ENCODE assay signal across 13 mouse cellular contexts in the genomic region with DNA sequence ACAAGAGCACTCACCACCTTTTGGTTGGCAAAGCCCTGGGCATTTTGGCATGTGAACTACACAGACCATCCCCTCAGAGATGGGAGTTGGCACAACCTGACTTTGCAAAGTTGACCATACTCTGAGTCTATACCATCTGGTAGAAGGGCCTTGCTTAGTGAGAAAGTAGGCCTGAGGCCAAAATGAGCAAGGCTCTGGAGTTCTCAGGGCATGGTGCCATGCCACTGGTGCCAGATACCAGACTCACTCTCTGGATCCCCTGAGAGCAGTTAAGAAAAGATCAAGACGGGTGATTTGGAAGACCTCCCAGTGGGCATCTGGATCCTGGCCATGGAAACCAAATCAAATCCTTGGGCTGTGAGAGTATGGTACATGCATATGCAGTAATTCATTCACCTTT.
DNase-seq lines count a peak whose midpoint lies in the region; ATAC-seq lines count a peak whose summit lies in the region.
"Had no signal": no experiment of that assay in that cellular context is flagged by ENCODE, and none has a peak within 500 bp of the region (broad histone marks: within the 10 kb centered on the region; RNA-seq: fewer than 3 reads in every experiment).

No protein-coding gene starts in this region.

- DNase-seq in forebrain, embryonic 10.5 days (ENCODE audit: extremely low spot score, low spot score), result no peak
- DNase-seq in ovary, postnatal 36 days (ENCODE audit: low spot score), result peak; percentile 20
- no peak for DNase-seq in ovary, adult 18-20 months (ENCODE audit: low spot score)
- peak; percentile 12 to 51 for DNase-seq in adrenal gland, postnatal 36 days
- no peak for DNase-seq in heart, postnatal 25 days (ENCODE audit: low spot score)
- DNase-seq in frontal cortex, postnatal 36 days (ENCODE audit: low spot score in 2 of 2), result no peak
- DNase-seq: layer of hippocampus, adult 9-11 months; thymus, postnatal 4 days had no signal

- no peaks in the 10 kb centered on the region for H3K9me3 ChIP-seq in forebrain, embryonic 15.5 days
- H3K9me3 ChIP-seq in forebrain, embryonic 10.5 days, result no peaks in the 10 kb centered on the region
- H3K9me3 ChIP-seq in forebrain, embryonic 16.5 days (ENCODE audit: control insufficient read depth, low read length), result no peaks in the 10 kb centered on the region
- H3K9me3 ChIP-seq: limb, embryonic 12.5 days; midbrain, embryonic 13.5 days had no signal

- peak; percentile 66 for ATAC-seq in forebrain, embryonic 15.5 days (replicated peaks)
- ATAC-seq in forebrain, embryonic 16.5 days, result peak; percentile 63
- ATAC-seq: lung, postnatal 0 days; midbrain, embryonic 13.5 days had no signal

- H3K4me3 ChIP-seq in forebrain, embryonic 15.5 days, result no peak overlapping the region
- H3K4me3 ChIP-seq in forebrain, embryonic 10.5 days, result no peak overlapping the region
- no peak overlapping the region for H3K4me3 ChIP-seq in forebrain, embryonic 16.5 days (replicated peaks; ENCODE audit: low read length)
- H3K4me3 ChIP-seq: limb, embryonic 12.5 days; midbrain, embryonic 13.5 days had no signal

- intact Hi-C loops in heart, postnatal 25 days (cut with DNase I), result no loop called here

- no peak overlapping the region for H3K27ac ChIP-seq in forebrain, embryonic 15.5 days (replicated peaks)
- H3K27ac ChIP-seq in forebrain, embryonic 10.5 days, result no peak overlapping the region
- H3K27ac ChIP-seq in forebrain, embryonic 16.5 days (ENCODE audit: low read length), result no peak overlapping the region
- H3K27ac ChIP-seq: limb, embryonic 12.5 days; midbrain, embryonic 13.5 days had no signal

- no peak overlapping the region for H3K4me2 ChIP-seq in forebrain, embryonic 15.5 days (replicated peaks)
- H3K4me2 ChIP-seq in forebrain, embryonic 16.5 days (ENCODE audit: low read length), result no peak overlapping the region
- H3K4me2 ChIP-seq: limb, embryonic 12.5 days; midbrain, embryonic 13.5 days had no signal

- WGBS in forebrain, embryonic 15.5 days, result 26% methylated on average over 1 of the region's 1 CpGs
- 86% methylated on average over 1 of the region's 1 CpGs for WGBS in forebrain, embryonic 10.5 days
- 21% methylated on average over 1 of the region's 1 CpGs for WGBS in forebrain, embryonic 16.5 days

- no peak overlapping the region for H3K9ac ChIP-seq in forebrain, embryonic 15.5 days (replicated peaks)
- H3K9ac ChIP-seq in forebrain, embryonic 16.5 days (replicated peaks; ENCODE audit: low read depth, low read length), result no peak overlapping the region
- H3K9ac ChIP-seq: limb, embryonic 12.5 days; midbrain, embryonic 13.5 days had no signal

- peaks cover 37% of the 10 kb centered on the region for H3K4me1 ChIP-seq in forebrain, embryonic 15.5 days
- no peaks in the 10 kb centered on the region for H3K4me1 ChIP-seq in forebrain, embryonic 10.5 days
- peaks cover 10% of the 10 kb centered on the region for H3K4me1 ChIP-seq in forebrain, embryonic 16.5 days (replicated peaks; ENCODE audit: control insufficient read depth, insufficient read depth, low read length)

- no peaks in the 10 kb centered on the region for H3K27me3 ChIP-seq in forebrain, embryonic 15.5 days
- H3K27me3 ChIP-seq in forebrain, embryonic 10.5 days (ENCODE audit: poor library complexity, severe bottlenecking), result no peaks in the 10 kb centered on the region
- H3K27me3 ChIP-seq in forebrain, embryonic 16.5 days (replicated peaks; ENCODE audit: control insufficient read depth, insufficient read depth, low read length), result no peaks in the 10 kb centered on the region
- H3K27me3 ChIP-seq: limb, embryonic 12.5 days; midbrain, embryonic 13.5 days had no signal

- H3K36me3 ChIP-seq in forebrain, embryonic 15.5 days, result no peaks in the 10 kb centered on the region
- no peaks in the 10 kb centered on the region for H3K36me3 ChIP-seq in forebrain, embryonic 10.5 days (replicated peaks)
- no peaks in the 10 kb centered on the region for H3K36me3 ChIP-seq in forebrain, embryonic 16.5 days (ENCODE audit: control insufficient read depth, insufficient read depth)
- H3K36me3 ChIP-seq: limb, embryonic 12.5 days; midbrain, embryonic 13.5 days had no signal

Comparison
In these comparisons a context has a peak if more than half of its experiments do, and no peak if none do; other contexts are left out.
1. DNase-seq: peak in ovary, postnatal 36 days (single experiment) and adrenal gland, postnatal 36 days (2 of 2); none in forebrain, embryonic 10.5 days (single experiment), ovary, adult 18-20 months (single experiment), heart, postnatal 25 days (single experiment) and frontal cortex, postnatal 36 days (0 of 2).